Mouse (Mus musculus) MEL (cell line): ENCODE measurements around the gene Ptpn12. TPM values are rescaled to one million over a fixed set of nuclear protein-coding genes. Genes with fewer than 3 reads are reported as not detected.
A peak's percentile ranks its signal among the peaks of the same experiment; 100 is the strongest.

ENCODE experiments used
- DNase-seq: peaks from one replicate; pipeline ENCODE4 v3.0.0; 2011; ENCODE audit warnings: low read depth, low spot score
- H3K27ac ChIP-seq: 2 replicates; pipeline ENCODE4 v1.5.1; 2012; ENCODE audit warnings: low read depth, mild to moderate bottlenecking, control low read depth, low read length, moderate library complexity; ENCODE audit not compliant: control insufficient read depth
- H3K27me3 ChIP-seq, 2 experiments: fragments of 150-350 bp in 1 of 2; sonication (generic) in 1 of 2; 2 replicates each; pipeline ENCODE4 v1.6.1; 2012; ENCODE audit warnings: low read length in 2 of 2, mild to moderate bottlenecking in 2 of 2, improper control_type of control experiment in 1 of 2, moderate library complexity in 1 of 2; ENCODE audit not compliant: insufficient read depth in 2 of 2, control insufficient read depth in 1 of 2
- H3K36me3 ChIP-seq, 2 experiments: 2 replicates each; pipeline ENCODE4 v1.6.1; 2012 to 2014; ENCODE audit warnings: low read length in 2 of 2, improper control_type of control experiment in 1 of 2, inconsistent platforms in 1 of 2, mild to moderate bottlenecking in 1 of 2; ENCODE audit not compliant: insufficient read depth in 2 of 2, control insufficient read depth in 1 of 2
- H3K4me1 ChIP-seq, 2 experiments: fragments of 150-350 bp in 1 of 2; sonication (generic) in 1 of 2; 2 replicates each; pipeline ENCODE4 v1.6.1; 2012; ENCODE audit warnings: low read length in 2 of 2, improper control_type of control experiment in 1 of 2, mild to moderate bottlenecking in 1 of 2; ENCODE audit not compliant: insufficient read depth in 2 of 2, control insufficient read depth in 1 of 2
- H3K4me3 ChIP-seq, 2 experiments: fragments of 150-350 bp in 1 of 2; sonication (generic) in 1 of 2; 2 replicates each; pipeline ENCODE4 v1.5.1; 2012; ENCODE audit warnings: low read depth in 2 of 2, low read length in 2 of 2, mild to moderate bottlenecking in 2 of 2, moderate library complexity in 2 of 2, control low read depth in 1 of 2, improper control_type of control experiment in 1 of 2; ENCODE audit not compliant: control insufficient read depth in 1 of 2, insufficient read depth in 1 of 2
- H3K79me2 ChIP-seq: 2 replicates; pipeline ENCODE4 v1.6.1; 2012; ENCODE audit warnings: mild to moderate bottlenecking, low read length, moderate library complexity; ENCODE audit not compliant: control insufficient read depth, poor library complexity, insufficient read depth
- H3K9ac ChIP-seq: 2 replicates; pipeline ENCODE4 v1.6.1; 2012; ENCODE audit warnings: low read depth, mild to moderate bottlenecking, control low read depth, low read length, moderate library complexity; ENCODE audit not compliant: control insufficient read depth, poor library complexity, severe bottlenecking
- H3K9me3 ChIP-seq: fragments of 150-350 bp; sonication (generic); replicated peaks from 2 replicates; pipeline ENCODE4 v1.6.1; 2012; ENCODE audit warnings: mild to moderate bottlenecking, low read length, improper control_type of control experiment, moderate library complexity; ENCODE audit not compliant: insufficient read depth
- BHLHE40 ChIP-seq: IDR thresholded peaks from 2 replicates; pipeline ENCODE4 v1.6.1; 2012; ENCODE audit warnings: low read depth, mild to moderate bottlenecking, inconsistent platforms, low read length, improper control_type of control experiment, borderline replicate concordance
- CHD2 ChIP-seq: IDR thresholded peaks from 2 replicates; pipeline ENCODE4 v1.6.1; 2011; ENCODE audit warnings: low read length, improper control_type of control experiment
- EP300 ChIP-seq, 2 experiments: IDR thresholded peaks; 2 replicates each; pipeline ENCODE4 v1.6.1; 2011; ENCODE audit warnings: improper control_type of control experiment in 2 of 2, low read length in 2 of 2, low read depth in 1 of 2, mild to moderate bottlenecking in 1 of 2
- ETS1 ChIP-seq: IDR thresholded peaks from 2 replicates; pipeline ENCODE4 v1.6.1; 2012; ENCODE audit warnings: low read depth, mild to moderate bottlenecking, inconsistent platforms, low read length, improper control_type of control experiment, moderate library complexity
- GATA1 ChIP-seq: IDR thresholded peaks from 2 replicates; pipeline ENCODE4 v1.6.1; 2011; ENCODE audit warnings: low read depth, low read length, improper control_type of control experiment
- HCFC1 ChIP-seq: IDR thresholded peaks from 2 replicates; pipeline ENCODE4 v1.6.1; 2012; ENCODE audit warnings: low read depth, mild to moderate bottlenecking, inconsistent platforms, low read length, improper control_type of control experiment, moderate library complexity
- JUND ChIP-seq: IDR thresholded peaks from 2 replicates; pipeline ENCODE4 v1.6.1; 2011; ENCODE audit warnings: low read depth, mild to moderate bottlenecking, improper control_type of control experiment, low read length
- MAFK ChIP-seq: IDR thresholded peaks from 2 replicates; pipeline ENCODE4 v1.6.1; 2011; ENCODE audit warnings: low read depth, mild to moderate bottlenecking, low read length, improper control_type of control experiment, borderline replicate concordance
- MAX ChIP-seq: IDR thresholded peaks from 2 replicates; pipeline ENCODE4 v1.6.1; 2011; ENCODE audit warnings: low read length, improper control_type of control experiment
- MAZ ChIP-seq: IDR thresholded peaks from 2 replicates; pipeline ENCODE4 v1.6.1; 2012; ENCODE audit warnings: low read depth, mild to moderate bottlenecking, inconsistent platforms, low read length, improper control_type of control experiment
- MXI1 ChIP-seq: IDR thresholded peaks from 2 replicates; pipeline ENCODE4 v1.6.1; 2011; ENCODE audit warnings: mild to moderate bottlenecking, low read depth, low read length, improper control_type of control experiment
- NELFE ChIP-seq: IDR thresholded peaks from 2 replicates; pipeline ENCODE4 v1.6.1; 2011; ENCODE audit warnings: low read depth, low read length, improper control_type of control experiment
- POLR2A ChIP-seq, 2 experiments: IDR thresholded peaks; 2 replicates each; pipeline ENCODE4 v1.6.1; 2011 to 2012; ENCODE audit warnings: low read length in 2 of 2, mild to moderate bottlenecking in 2 of 2, control low read depth in 1 of 2, improper control_type of control experiment in 1 of 2, low read depth in 1 of 2, moderate library complexity in 1 of 2; ENCODE audit not compliant: control insufficient read depth in 1 of 2, insufficient read depth in 1 of 2, poor library complexity in 1 of 2
- RCOR1 ChIP-seq: IDR thresholded peaks from 2 replicates; pipeline ENCODE4 v1.6.1; 2012; ENCODE audit warnings: low read depth, mild to moderate bottlenecking, inconsistent platforms, low read length, improper control_type of control experiment
- SIN3A ChIP-seq: IDR thresholded peaks from 2 replicates; pipeline ENCODE4 v1.6.1; 2012; ENCODE audit warnings: low read length, improper control_type of control experiment, inconsistent platforms
- SMC3 ChIP-seq: IDR thresholded peaks from 2 replicates; pipeline ENCODE4 v1.6.1; 2011; ENCODE audit warnings: low read depth, low read length, improper control_type of control experiment
- TAL1 ChIP-seq: IDR thresholded peaks from 2 replicates; pipeline ENCODE4 v1.6.1; 2012; ENCODE audit warnings: mild to moderate bottlenecking, inconsistent platforms, low read length, moderate library complexity, mixed read lengths
- TCF12 ChIP-seq: IDR thresholded peaks from 2 replicates; pipeline ENCODE4 v1.6.1; 2014; ENCODE audit warnings: low read depth, mild to moderate bottlenecking, inconsistent platforms, low read length, improper control_type of control experiment, moderate library complexity
- UBTF ChIP-seq: IDR thresholded peaks from 2 replicates; pipeline ENCODE4 v1.6.1; 2012; ENCODE audit warnings: low read depth, mild to moderate bottlenecking, inconsistent platforms, low read length, improper control_type of control experiment, moderate library complexity, borderline replicate concordance; ENCODE audit not compliant: insufficient read depth
- USF2 ChIP-seq, 2 experiments: IDR thresholded peaks; 2 replicates each; pipeline ENCODE4 v1.6.1; 2011 to 2012; ENCODE audit warnings: improper control_type of control experiment in 2 of 2, low read length in 2 of 2, borderline replicate concordance in 1 of 2, inconsistent platforms in 1 of 2, low read depth in 1 of 2, mild to moderate bottlenecking in 1 of 2; ENCODE audit not compliant: insufficient read depth in 1 of 2
- polyA plus RNA-seq, 2 experiments: library from polyadenylated mRNA; stranded (reverse) in 1 of 2; unstranded in 1 of 2; fragments of >175 nt in 1 of 2; fragments of >200 nt in 1 of 2; gene quantifications; 2 replicates each; pipeline versions ENCODE4 v1.2.1 to v1.2.4; 2012; ENCODE audit warnings: low replicate concordance in 2 of 2, low read depth in 1 of 2; ENCODE audit not compliant: insufficient read length in 2 of 2, insufficient read depth in 1 of 2, missing spikeins in 1 of 2
- total RNA-seq: library from RNA; depleted of rRNA; stranded (reverse); fragments of 300-350 nt; gene quantifications from 2 replicates; pipeline ENCODE4 v1.2.3, GENCODE M21; 2012

The Ptpn12 gene
- total and polyA plus RNA-seq, 3 experiments, result 14.8 to 177 (median 58.2) TPM

GRCm38 (mm10) chr5:21054472-21055070 is 1.1 kb downstream of the Ptpn12 start:
- H3K4me3 ChIP-seq, result peak overlapping the region; percentile 90 to 97
- H3K4me1 ChIP-seq, result peaks cover 26 to 33% of the 10 kb centered on the region in 2 experiments
- TF ChIP-seq MAZ, result peak; percentile 35; the same call in 1 of the 2 replicates
- peak; percentile 59 for TF ChIP-seq CHD2
- peak; percentile 52; the same call in 1 of the 2 replicates for TF ChIP-seq GATA1
- TF ChIP-seq SIN3A, result peak; percentile 74
- TF ChIP-seq MXI1, result no peak; the same call in 1 of the 2 replicates
- TF ChIP-seq TAL1, result 0 out of 2 replicates have a peak, but pooled peaks have one; percentile 7
- 0 out of 2 replicates have a peak, but pooled peaks have one; percentile 18 for TF ChIP-seq MAFK
- TF ChIP-seq TCF12, result peak; percentile 54; the same call in 1 of the 2 replicates
- TF ChIP-seq USF2 (IDR thresholded peaks at IDR 0.05; ENCODE audit: borderline replicate concordance in 1 of 2, insufficient read depth in 1 of 2, low read depth in 1 of 2, low read length in 2 of 2), result no peak
- TF ChIP-seq HCFC1, result peak; percentile 55; the same call in 1 of the 2 replicates
- no peak for TF ChIP-seq JUND
- TF ChIP-seq NELFE, result peak; percentile 37; the same call in 1 of the 2 replicates
- peak; percentile 40 for TF ChIP-seq MAX
- TF ChIP-seq POLR2A (IDR thresholded peaks at IDR 0.05; ENCODE audit: control insufficient read depth in 1 of 2, insufficient read depth in 1 of 2, low read depth in 1 of 2, low read length in 2 of 2, poor library complexity in 1 of 2), result peak in 1 of 2 experiments; percentile 50; a peak in 1 of 4 replicates
- TF ChIP-seq UBTF, result no peak
- peak; percentile 25; the same call in 1 of the 2 replicates for TF ChIP-seq BHLHE40
- TF ChIP-seq EP300 (IDR thresholded peaks at IDR 0.05; ENCODE audit: low read depth in 1 of 2, low read length in 2 of 2), result peak in 1 of 2 experiments; percentile 69; a peak in 3 of 4 replicates
- TF ChIP-seq ETS1, result peak; percentile 69
- peak; percentile 33 for TF ChIP-seq RCOR1
- 0 out of 2 replicates have a peak, but pooled peaks have one; percentile 5 for TF ChIP-seq SMC3
- peak overlapping the region; percentile 87 for H3K27ac ChIP-seq
- no peaks in the 10 kb centered on the region for H3K9me3 ChIP-seq
- DNase-seq, result peak; percentile 84
- H3K27me3 ChIP-seq, result no peaks in the 10 kb centered on the region
- peaks cover 0 to 40% of the 10 kb centered on the region in 2 experiments; a peak in 2 of 4 replicates for H3K36me3 ChIP-seq
- peak overlapping the region; percentile 84 for H3K9ac ChIP-seq
- peaks cover 47% of the 10 kb centered on the region for H3K79me2 ChIP-seq
